Mouse (Mus musculus) midbrain, embryonic 14.5 days (tissue): ENCODE data around the gene BC049715. TPM values are rescaled to one million over a fixed set of nuclear protein-coding genes. Genes with fewer than 3 reads are reported as not detected.
A peak's percentile ranks its signal among the peaks of the same experiment; 100 is the strongest.

Experiments
- ATAC-seq: fragments of 200-750 bp; cut with Nextera tagmentation; 2 replicates; pipeline ENCODE4 v1.8.0; 2017; ENCODE audit warnings: moderate number of reproducible peaks, moderate library complexity; ENCODE audit not compliant: low FRiP score, low TSS enrichment
- DNase-seq: peaks from one replicate; pipeline ENCODE4 v3.0.0-alpha.2; 2015
- H3K27ac ChIP-seq: fragments of 300-500 bp; sonication (generic); replicated peaks from 2 replicates; pipeline ENCODE4 v1.5.1; 2014; ENCODE audit warnings: mild to moderate bottlenecking, low read depth, low read length, moderate library complexity
- H3K27me3 ChIP-seq: fragments of 300-500 bp; sonication (generic); 2 replicates; pipeline ENCODE4 v1.6.1; 2014; ENCODE audit warnings: low read length, control low read depth, mixed read lengths; ENCODE audit not compliant: control insufficient read depth, insufficient read depth
- H3K36me3 ChIP-seq: fragments of 300-500 bp; sonication (generic); 2 replicates; pipeline ENCODE4 v1.6.1; 2014; ENCODE audit warnings: low read length, control low read depth; ENCODE audit not compliant: control insufficient read depth, insufficient read depth
- H3K4me1 ChIP-seq: fragments of 300-500 bp; sonication (generic); 2 replicates; pipeline ENCODE4 v1.6.1; 2014; ENCODE audit warnings: mild to moderate bottlenecking, antibody characterized with exemption, low read length, control low read depth; ENCODE audit not compliant: control insufficient read depth, insufficient read depth
- H3K4me2 ChIP-seq: fragments of 300-500 bp; sonication (generic); 2 replicates; pipeline ENCODE4 v1.6.1; 2014; ENCODE audit warnings: mild to moderate bottlenecking, low read length, moderate library complexity
- H3K4me3 ChIP-seq: fragments of 300-500 bp; sonication (generic); replicated peaks from 2 replicates; pipeline ENCODE4 v1.5.1; 2014; ENCODE audit warnings: low read depth, low read length
- H3K9ac ChIP-seq: fragments of 300-500 bp; sonication (generic); replicated peaks from 2 replicates; pipeline ENCODE4 v1.6.1; 2014; ENCODE audit warnings: mild to moderate bottlenecking, low read length, moderate library complexity
- H3K9me3 ChIP-seq: fragments of 300-500 bp; sonication (generic); 2 replicates; pipeline ENCODE4 v1.6.1; 2016; ENCODE audit warnings: low read length, control low read depth, mixed read lengths; ENCODE audit not compliant: control insufficient read depth
- WGBS: fragments of 180-500 bp; shearing (Covaris S2); extraction: QIAGEN DNeasy Blood & Tissue Kit; methylation state at CpG from one replicate; pipeline ENCODE4 v1.1.7; 2014; 5-methylcytosine and 5-hydroxymethylcytosine counted together
- polyA plus RNA-seq: library from polyadenylated mRNA; unstranded; fragments of >200 nt; fragmentation: Nextera tagmentation; extraction: Ambion mirVana; gene quantifications from 2 replicates; pipeline ENCODE4 v1.2.1, GENCODE M21; 2014

The BC049715 gene
- polyA plus RNA-seq: 1.2 and 1.6 TPM in 2 replicates

DNA sequence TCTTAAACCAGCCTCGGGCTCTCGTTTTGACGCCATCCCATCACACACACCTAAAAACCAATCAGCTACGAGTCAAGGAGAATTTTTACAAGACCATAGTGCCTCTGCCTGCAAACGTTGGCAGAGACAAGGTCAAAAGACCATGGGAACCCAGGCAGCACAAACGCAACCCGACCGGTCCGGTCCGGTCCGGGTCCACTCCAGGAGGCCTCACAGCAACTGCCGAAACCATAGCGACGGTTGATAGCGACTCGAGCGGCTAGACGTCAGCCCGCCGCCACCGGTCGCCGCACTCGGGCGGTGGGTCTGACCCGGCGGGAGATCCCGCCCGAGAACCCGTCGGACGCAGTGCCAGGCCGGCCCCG lies at the start of gene BC049715:
Gene BC049715 (plus strand): TSS at position 111 of the 365 bp plus-strand sequence.
- H3K27ac ChIP-seq: peak within 1 kb of the TSS; percentile 93
- DNase-seq (no peak), ATAC-seq (no peak; the same call in 1 of the 2 replicates)

DNA sequence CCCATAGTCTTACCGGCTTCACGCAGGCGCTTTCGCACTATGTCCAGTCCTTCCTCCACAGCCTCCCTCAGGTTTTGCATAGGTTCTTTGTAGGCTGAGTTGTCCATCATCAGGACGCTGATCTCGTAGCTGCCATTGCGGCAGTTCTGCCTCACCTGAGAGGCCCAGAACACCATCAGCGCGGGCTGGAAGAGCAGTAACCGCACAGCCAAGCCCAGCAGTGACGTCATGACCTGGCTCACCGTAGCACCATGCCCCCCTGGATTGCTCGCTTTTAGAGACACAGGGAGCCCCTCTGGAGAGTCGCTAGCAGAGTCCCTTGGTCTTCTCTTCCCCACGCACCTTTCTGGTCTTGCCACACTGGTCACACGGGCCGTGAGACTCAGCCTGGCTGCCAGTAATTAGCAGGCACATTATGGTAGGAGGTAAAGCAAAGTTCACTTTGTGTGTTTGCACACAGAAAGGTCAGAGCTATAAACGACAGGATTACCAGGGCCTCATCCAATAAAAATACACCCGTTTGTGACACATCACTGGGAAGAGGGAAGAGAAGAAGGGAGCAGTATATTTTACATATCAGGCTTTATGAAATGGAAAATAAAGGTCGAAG lies 45.9 kb upstream of the BC049715 start, which contains the start of gene Gucy2c:
Gene Gucy2c (minus strand): TSS at position 389 of the 610 bp plus-strand sequence.
- no peak for ATAC-seq
- H3K27ac ChIP-seq: no peak within 1 kb of the TSS
- no peaks in the 10 kb centered on the region for H3K27me3 ChIP-seq
- H3K4me2 ChIP-seq: no peak within 1 kb of the TSS
- H3K4me1 ChIP-seq: no peaks in the 10 kb centered on the region
- DNase-seq: no peak
- H3K9ac ChIP-seq: no peak within 1 kb of the TSS
- H3K4me3 ChIP-seq: no peak within 1 kb of the TSS
- WGBS: 83% methylated on average over 20 of the region's 20 CpGs
- no peaks in the 10 kb centered on the region for H3K36me3 ChIP-seq
- H3K9me3 ChIP-seq: no peaks in the 10 kb centered on the region

More for the DNA sequence above, at the start of gene BC049715:
- H3K4me3 ChIP-seq: peak within 1 kb of the TSS; percentile 100
- H3K27me3 ChIP-seq: no peaks in the 10 kb centered on the region
- under 1% methylated on average over 34 of the region's 34 CpGs for WGBS
- peaks cover 27% of the 10 kb centered on the region for H3K36me3 ChIP-seq
- peak within 1 kb of the TSS; percentile 97 for H3K9ac ChIP-seq
- H3K4me1 ChIP-seq: peaks cover 13% of the 10 kb centered on the region
- H3K4me2 ChIP-seq: peak within 1 kb of the TSS; percentile 79
- no peaks in the 10 kb centered on the region for H3K9me3 ChIP-seq

DNA sequence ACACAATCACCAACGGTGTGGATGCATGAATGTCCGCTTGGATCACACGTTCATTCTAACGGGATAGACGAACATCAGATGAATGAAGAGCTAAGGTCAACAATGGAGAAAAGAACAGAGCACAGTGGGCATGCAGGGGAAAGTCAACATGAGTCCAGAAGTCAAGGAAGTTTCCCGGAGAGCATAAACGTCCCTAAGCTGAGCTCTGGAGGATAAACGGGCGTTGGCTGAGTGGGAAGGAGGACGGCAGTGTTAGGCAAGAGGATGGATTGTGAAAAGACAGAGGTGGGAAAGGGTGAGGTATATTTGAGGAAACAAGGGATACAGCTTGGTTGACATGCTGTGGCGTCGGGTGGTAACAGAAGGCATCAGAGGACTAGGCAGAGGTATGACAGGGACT lies 45.3 kb upstream of the BC049715 start:
- DNase-seq: no peak
- Histone ChIP-seq H3K4me2 (no peak overlapping the region), H3K9ac (no peak overlapping the region), H3K4me3 (no peak overlapping the region), H3K27ac (no peak overlapping the region), H3K27me3 (no peaks in the 10 kb centered on the region), H3K4me1 (no peaks in the 10 kb centered on the region), H3K9me3 (no peaks in the 10 kb centered on the region), H3K36me3 (no peaks in the 10 kb centered on the region)
- WGBS: 87% methylated on average over 12 of the region's 12 CpGs
- ATAC-seq: no peak

DNA sequence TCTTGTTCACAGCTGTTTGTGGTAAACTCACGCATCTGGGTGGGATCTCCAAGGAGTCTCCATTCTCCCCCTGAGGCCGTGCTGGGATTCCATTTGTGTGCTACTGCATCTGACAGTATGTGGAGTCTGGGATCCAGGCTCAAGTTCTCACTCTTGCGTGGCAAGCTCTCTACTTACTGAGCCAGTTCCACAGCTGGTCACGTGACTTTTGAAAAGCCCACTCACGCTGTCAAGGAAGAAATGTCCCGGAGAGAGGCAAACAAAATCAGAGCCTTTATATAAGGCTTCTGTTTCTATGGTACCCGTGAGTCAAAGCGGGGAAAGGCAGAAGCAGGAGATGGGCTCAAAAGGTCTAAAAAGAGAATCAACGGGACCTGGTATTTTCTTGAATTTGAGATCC lies 44.7 kb upstream of the BC049715 start:
- DNase-seq: no peak
- Histone ChIP-seq H3K9me3 (no peaks in the 10 kb centered on the region), H3K4me2 (no peak overlapping the region), H3K9ac (no peak overlapping the region), H3K27me3 (no peaks in the 10 kb centered on the region), H3K4me1 (no peaks in the 10 kb centered on the region), H3K27ac (no peak overlapping the region), H3K36me3 (no peaks in the 10 kb centered on the region), H3K4me3 (no peak overlapping the region)
- ATAC-seq: no peak
- WGBS: 78% methylated on average over 9 of the region's 9 CpGs

DNA sequence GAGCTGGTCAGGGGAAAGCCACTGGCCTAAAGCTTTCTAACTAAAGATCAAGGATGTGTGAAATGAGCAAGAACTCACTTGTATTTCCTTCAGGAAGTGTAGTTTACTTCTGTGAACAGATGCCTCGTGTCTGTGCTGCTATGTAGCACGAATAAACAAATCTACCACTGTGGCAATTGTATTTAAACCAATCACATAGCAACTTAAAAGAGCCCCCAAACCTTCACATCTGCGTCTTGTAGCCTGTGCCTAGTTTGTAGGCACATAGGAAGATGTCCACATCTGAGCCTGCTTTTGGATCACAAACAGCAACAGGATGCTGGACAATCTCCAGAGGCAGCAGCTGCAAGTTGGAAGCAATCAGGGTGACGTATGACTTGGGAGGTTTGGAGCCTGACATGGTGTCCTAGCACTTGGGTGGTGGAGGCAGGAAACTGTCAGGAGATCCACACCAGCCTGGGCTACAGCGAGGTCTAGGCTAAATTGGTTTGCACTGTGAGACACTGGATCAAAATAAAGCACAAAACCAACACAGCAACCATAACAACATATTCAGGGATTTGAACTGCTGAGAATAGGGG lies 37.9 kb upstream of the BC049715 start:
- Histone ChIP-seq H3K9ac (no peak overlapping the region), H3K9me3 (no peaks in the 10 kb centered on the region), H3K27me3 (no peaks in the 10 kb centered on the region), H3K4me1 (peaks cover 9% of the 10 kb centered on the region; the same call in 1 of the 2 replicates), H3K36me3 (no peaks in the 10 kb centered on the region), H3K4me3 (no peak overlapping the region), H3K27ac (no peak overlapping the region), H3K4me2 (no peak overlapping the region)
- 80% methylated on average over 5 of the region's 5 CpGs for WGBS
- ATAC-seq (no peak), DNase-seq (no peak)

DNA sequence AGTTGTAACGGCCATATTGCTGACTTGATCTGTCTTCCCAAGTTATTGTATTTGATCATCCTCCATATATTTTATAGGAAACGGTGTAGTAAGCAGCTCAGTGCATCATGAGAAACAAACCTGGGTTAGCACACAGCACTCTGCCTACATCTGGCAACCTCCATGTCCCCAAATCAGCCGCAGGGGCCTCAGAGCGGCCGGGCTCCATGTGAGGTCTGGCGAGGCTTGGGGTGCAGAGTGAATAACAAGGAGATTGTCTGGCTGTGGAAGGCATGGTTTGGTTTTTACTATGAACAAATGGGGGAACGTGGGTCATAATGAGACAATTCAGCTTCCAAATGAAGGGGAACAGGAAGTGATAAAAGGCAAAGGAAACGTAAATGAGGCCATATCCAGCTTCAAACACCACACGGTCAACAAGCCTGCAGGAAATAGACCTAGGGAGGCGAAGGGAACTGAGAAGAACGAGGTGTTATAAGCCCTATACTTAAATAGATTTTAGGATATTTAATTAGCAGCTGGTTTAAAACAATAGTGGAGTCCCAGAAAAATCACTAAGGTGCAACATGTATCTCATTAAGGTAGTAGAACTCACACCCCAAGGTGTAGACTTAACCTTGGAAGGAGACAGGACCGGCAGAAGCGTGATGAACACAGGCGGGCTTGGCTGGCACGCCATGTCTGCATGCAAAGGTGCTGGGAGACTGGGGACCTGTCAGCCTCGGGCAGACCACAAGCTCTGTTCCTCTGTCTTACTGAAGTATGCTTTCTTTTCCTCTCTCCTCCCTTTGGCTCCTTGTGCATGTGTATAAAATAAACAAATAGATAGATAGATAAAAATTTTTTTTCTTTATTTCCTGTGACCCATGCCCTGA lies 34.3 kb upstream of the BC049715 start:
- peak; percentile 44 for DNase-seq
- Histone ChIP-seq H3K9ac (no peak overlapping the region), H3K4me1 (peaks cover 9% of the 10 kb centered on the region; the same call in 1 of the 2 replicates), H3K4me2 (peak overlapping the region; percentile 65), H3K9me3 (no peaks in the 10 kb centered on the region), H3K4me3 (peak overlapping the region; percentile 29), H3K27ac (no peak overlapping the region), H3K27me3 (no peaks in the 10 kb centered on the region), H3K36me3 (no peaks in the 10 kb centered on the region)
- WGBS: 32% methylated on average over 16 of the region's 16 CpGs
- no peak for ATAC-seq

DNA sequence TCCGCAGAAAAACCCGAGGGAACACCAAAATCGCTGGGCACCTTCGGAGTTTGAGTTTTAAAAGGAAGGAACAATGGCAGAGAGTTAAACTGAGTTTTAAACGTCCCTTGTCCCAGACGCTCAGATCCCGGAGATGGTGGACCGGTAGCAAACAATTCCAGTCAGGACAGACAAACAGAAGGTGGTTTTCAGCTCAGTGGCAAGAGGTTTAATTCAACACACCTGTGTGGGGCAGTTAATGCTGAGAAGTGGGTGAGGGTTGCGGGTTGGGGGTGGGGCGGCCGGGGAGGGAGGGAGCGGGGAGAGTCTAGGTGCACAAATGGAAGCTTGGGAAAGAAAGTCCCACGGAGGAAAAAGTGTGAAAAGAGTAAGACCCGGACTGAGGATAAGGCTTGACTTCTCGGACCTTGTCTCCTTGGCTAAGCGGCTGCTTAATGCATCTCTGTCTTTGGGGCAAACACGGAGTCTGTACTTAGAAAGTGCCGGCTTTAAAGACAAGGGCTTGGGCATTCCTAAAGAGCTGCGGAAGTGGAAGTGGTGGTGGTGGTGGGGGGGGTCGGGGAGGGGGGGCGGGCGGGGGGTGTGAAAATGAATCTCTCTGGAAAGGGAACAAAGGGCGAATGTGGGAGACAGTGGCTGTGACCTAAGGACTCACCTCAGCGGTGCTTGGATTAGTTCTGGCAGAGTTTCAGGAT lies 33.4 kb upstream of the BC049715 start:
- peak overlapping the region; percentile 29 for H3K4me3 ChIP-seq
- no peaks in the 10 kb centered on the region for H3K9me3 ChIP-seq
- peak overlapping the region; percentile 65 for H3K4me2 ChIP-seq
- ATAC-seq (no peak), DNase-seq (no peak)
- H3K4me1 ChIP-seq: peaks cover 9% of the 10 kb centered on the region; the same call in 1 of the 2 replicates
- H3K27ac ChIP-seq: no peak overlapping the region
- peak overlapping the region; percentile 30 for H3K9ac ChIP-seq
- H3K36me3 ChIP-seq: no peaks in the 10 kb centered on the region
- WGBS: 1% methylated on average over 24 of the region's 24 CpGs
- no peaks in the 10 kb centered on the region for H3K27me3 ChIP-seq

- ATAC-seq (no peak), DNase-seq (no peak)
- Histone ChIP-seq H3K27ac (no peak overlapping the region), H3K4me2 (no peak overlapping the region), H3K9me3 (no peaks in the 10 kb centered on the region), H3K9ac (no peak overlapping the region), H3K27me3 (no peaks in the 10 kb centered on the region), H3K4me1 (peaks cover 9% of the 10 kb centered on the region; the same call in 1 of the 2 replicates), H3K36me3 (no peaks in the 10 kb centered on the region), H3K4me3 (no peak overlapping the region)
- WGBS: 66% methylated on average over 1 of the region's 1 CpGs
These were observed 32.3 kb upstream of the BC049715 start for GRCm38 (mm10) chr6:136795110-136795509.
